Mouse (Mus musculus) limb, embryonic 12.5 days (tissue): ENCODE measurements around the gene Ilk. TPM values are rescaled to one million over a fixed set of nuclear protein-coding genes. Genes with fewer than 3 reads are reported as not detected.
"Not testable (repeated sequence)": the region's sequence is repeated elsewhere in the genome, so short reads cannot be mapped to it uniquely, and the experiment has no call there.

Experiments used
- ATAC-seq: fragments of 200-750 bp; cut with Nextera tagmentation; 2 replicates; pipeline ENCODE4 v1.8.0; 2017; ENCODE audit warnings: low read depth, moderate TSS enrichment; ENCODE audit not compliant: insufficient number of reproducible peaks, insufficient read depth, low FRiP score, low TSS enrichment
- H3K27ac ChIP-seq: fragments of 300-500 bp; sonication (generic); 2 replicates; pipeline ENCODE4 v1.5.1; 2016; ENCODE audit warnings: mild to moderate bottlenecking, moderate library complexity
- H3K27me3 ChIP-seq: fragments of 300-500 bp; sonication (generic); 2 replicates; pipeline ENCODE4 v1.6.1; 2016; ENCODE audit warnings: mild to moderate bottlenecking, moderate library complexity
- H3K36me3 ChIP-seq: fragments of 300-500 bp; sonication (generic); 2 replicates; pipeline ENCODE4 v1.6.1; 2016; ENCODE audit warnings: mild to moderate bottlenecking, moderate library complexity
- H3K4me1 ChIP-seq: fragments of 300-500 bp; sonication (generic); replicated peaks from 2 replicates; pipeline ENCODE4 v1.6.1; 2016
- H3K4me2 ChIP-seq: fragments of 300-500 bp; sonication (generic); 2 replicates; pipeline ENCODE4 v1.6.1; 2016; ENCODE audit warnings: mild to moderate bottlenecking, moderate library complexity
- H3K4me3 ChIP-seq: fragments of 300-500 bp; sonication (generic); replicated peaks from 2 replicates; pipeline ENCODE4 v1.5.1; 2016; ENCODE audit warnings: mild to moderate bottlenecking
- H3K9ac ChIP-seq: fragments of 300-500 bp; sonication (generic); replicated peaks from 2 replicates; pipeline ENCODE4 v1.6.1; 2016; ENCODE audit warnings: mild to moderate bottlenecking, moderate library complexity
- H3K9me3 ChIP-seq: fragments of 300-500 bp; sonication (generic); 2 replicates; pipeline ENCODE4 v1.6.1; 2016; ENCODE audit warnings: mild to moderate bottlenecking, moderate library complexity
- WGBS: fragments of 180-500 bp; shearing (Covaris S2); methylation state at CpG from one replicate; pipeline ENCODE4 v1.1.7; 2016; 5-methylcytosine and 5-hydroxymethylcytosine counted together
- polyA plus RNA-seq: library from polyadenylated mRNA; unstranded; fragments of >200 nt; fragmentation: Nextera tagmentation; extraction: Ambion mirVana; gene quantifications from 2 replicates; pipeline ENCODE4 v1.2.1, GENCODE M21; 2016

Gene Ilk
- polyA plus RNA-seq, 1 experiment from 2014 or later = 216 TPM

DNA sequence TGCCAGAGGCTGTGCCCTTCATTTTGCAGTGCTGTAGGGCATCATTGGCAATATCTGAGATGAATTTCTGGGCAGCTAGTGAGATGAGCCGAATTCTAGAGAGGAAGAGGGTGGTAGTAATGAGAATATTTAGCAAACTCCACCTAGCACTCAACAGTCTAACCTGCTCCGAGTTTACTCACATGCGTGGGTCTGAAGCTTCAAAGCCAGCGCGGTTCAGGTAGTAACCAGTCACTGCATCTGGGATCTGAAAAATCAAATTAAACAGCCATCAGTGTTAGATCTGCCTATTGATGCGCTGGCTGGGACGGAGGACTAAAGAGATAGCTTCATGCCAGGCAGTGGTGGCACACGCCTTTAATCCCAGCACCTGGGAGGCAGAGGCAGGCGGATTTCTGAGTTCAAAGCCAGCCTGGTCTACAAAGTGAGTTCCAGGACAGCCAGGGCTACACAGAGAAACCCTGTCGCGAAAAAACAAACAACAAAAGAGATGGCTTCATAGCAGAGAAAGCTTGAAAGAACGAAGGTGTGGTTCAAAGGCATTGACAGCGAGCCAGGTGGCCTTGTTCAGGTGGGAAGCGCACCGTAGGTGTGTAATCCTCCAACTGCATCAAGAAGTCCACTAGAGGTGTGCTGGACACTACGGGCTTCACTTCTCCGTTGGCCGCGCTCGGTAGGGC lies 7.0 kb downstream of the Ilk start:
- not testable (repeated sequence) for H3K9me3 ChIP-seq, H3K27me3 ChIP-seq, ATAC-seq
- peak overlapping the region; percentile 76; the same call in 1 of the 2 replicates for H3K27ac ChIP-seq
- peaks cover 24% of the 10 kb centered on the region for H3K4me1 ChIP-seq
- peak overlapping the region; percentile 85 for H3K4me2 ChIP-seq
- H3K9ac ChIP-seq = peak overlapping the region; percentile 91
- H3K4me3 ChIP-seq = peak overlapping the region; percentile 98
- H3K36me3 ChIP-seq = peaks cover 58% of the 10 kb centered on the region
- WGBS = 37% methylated on average over 20 of the region's 20 CpGs

DNA sequence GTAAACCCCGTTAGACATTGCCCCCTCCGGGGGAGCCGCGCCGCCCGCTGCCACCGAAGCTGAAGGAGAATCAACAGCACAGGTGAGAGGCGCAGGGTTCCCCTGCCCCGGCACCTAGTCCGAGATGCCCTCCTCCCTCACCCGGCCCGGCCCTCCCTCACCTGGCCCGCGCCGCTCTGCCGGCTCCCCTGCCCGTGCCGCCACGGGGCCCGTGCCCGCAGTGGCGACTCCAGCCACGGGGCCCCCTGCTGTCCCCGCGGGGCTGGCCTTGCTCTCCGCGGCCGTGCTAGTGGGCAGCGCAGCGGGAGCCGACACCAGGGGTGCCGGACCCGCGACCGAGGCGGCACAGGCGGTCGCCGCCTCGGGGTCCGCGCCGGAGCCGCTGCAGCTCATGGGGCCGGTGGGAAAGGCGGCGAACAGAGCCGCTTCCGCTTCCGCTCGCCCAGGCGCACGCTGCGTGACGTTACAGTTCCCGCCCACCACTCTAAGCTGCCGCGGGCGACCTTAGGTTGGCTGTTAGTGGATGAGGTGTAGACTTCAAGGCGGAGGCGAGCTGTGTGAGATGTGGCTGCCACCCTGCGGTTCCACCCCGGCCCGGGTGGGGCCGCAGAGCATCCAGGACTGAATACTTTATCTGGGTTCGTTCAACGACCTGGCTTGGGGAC lies 7.7 kb downstream of the Ilk start, which contains the start of gene Taf10:
Taf10 (minus strand) TSS at position 436 of the 665 bp plus-strand sequence.
- Histone ChIP-seq H3K36me3 (peaks cover 59% of the 10 kb centered on the region), H3K4me3 (peak within 1 kb of the TSS; percentile 98), H3K4me1 (peaks cover 17% of the 10 kb centered on the region), H3K4me2 (peak within 1 kb of the TSS; percentile 85), H3K27me3 (no peaks in the 10 kb centered on the region), H3K27ac (peak within 1 kb of the TSS; percentile 76), H3K9ac (peak within 1 kb of the TSS; percentile 91), H3K9me3 (no peaks in the 10 kb centered on the region)
- peak; percentile 95 for ATAC-seq
- under 1% methylated on average over 63 of the region's 67 CpGs for WGBS

DNA sequence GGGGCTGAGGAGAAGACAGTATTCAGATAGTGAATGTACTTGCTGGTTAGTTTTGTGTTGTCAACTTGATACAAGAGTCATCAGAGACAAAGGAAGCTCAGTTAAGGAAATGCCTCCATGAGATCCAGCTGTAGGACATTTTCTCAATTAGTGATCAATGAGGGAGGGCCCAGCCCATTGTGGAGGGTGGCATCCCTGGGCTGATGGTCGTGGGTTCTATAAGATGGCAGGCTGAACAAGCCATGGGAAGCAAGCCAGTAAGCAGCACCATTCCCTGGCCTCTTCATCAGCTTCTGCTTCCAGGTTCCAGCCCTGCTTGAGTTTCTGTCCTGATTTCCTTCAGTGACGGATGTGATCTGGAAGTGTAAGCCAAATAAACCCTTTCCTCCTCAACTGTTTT lies 11.4 kb downstream of the Ilk start:
- H3K27ac ChIP-seq = no peak overlapping the region
- peaks cover 39% of the 10 kb centered on the region for H3K36me3 ChIP-seq
- H3K4me1 ChIP-seq = peaks cover 19% of the 10 kb centered on the region
- H3K4me3 ChIP-seq = no peak overlapping the region
- H3K9me3 ChIP-seq = no peaks in the 10 kb centered on the region
- WGBS = 86% methylated on average over 2 of the region's 2 CpGs
- ATAC-seq = no peak
- no peak overlapping the region for H3K4me2 ChIP-seq
- no peaks in the 10 kb centered on the region for H3K27me3 ChIP-seq
- no peak overlapping the region for H3K9ac ChIP-seq

DNA sequence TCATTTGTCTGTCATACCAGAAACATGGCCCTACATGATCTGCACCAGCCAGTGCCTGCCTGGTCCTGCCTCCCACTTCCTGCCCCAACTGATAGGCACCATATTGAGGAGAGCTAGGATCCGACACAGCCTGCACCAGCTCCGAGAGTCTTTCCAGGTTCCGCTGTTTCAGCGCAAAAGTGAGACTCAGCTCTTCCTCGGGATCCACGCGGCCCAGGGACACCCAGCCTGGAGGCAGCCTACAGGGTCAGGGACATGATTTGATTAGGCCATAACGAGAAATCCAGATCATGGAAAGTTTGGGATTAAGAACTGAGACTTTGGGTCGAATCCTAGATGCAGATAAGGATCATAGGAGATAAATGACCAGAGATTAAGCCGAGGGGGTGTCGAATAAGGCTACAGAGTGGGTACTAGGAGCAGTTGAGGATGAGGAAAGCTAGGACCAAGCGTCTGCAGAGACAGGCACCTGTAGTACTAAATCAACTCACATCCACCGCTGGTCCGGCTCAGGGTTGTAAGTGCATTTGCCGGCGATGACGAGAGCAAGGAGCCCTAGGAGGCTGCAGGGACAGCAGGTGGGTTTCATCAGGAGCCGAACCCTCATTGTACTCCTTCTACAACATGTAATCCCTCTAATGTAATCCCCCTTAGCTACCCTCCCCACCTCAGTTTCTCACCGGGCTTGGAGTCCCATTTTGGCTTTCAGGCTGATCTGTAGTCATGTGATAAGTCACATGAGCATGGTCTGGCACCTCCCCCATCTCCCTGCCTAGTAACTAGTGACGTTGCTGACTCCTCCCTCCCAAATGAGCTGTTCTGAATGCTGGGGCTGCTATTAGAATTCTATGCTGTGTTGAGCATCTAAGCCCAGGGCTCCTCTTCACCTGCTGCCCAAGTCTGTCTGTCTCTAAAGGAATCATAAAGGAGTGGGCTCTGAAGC lies 15.4 kb downstream of the Ilk start, which contains the start of gene Tpp1:
Tpp1 (minus strand) TSS at position 745 of the 943 bp plus-strand sequence.
- H3K36me3 ChIP-seq = peaks cover 67% of the 10 kb centered on the region
- ATAC-seq = peak; percentile 82
- 22% methylated on average over 20 of the region's 20 CpGs for WGBS
- H3K4me2 ChIP-seq = peak within 1 kb of the TSS; percentile 76
- H3K4me1 ChIP-seq = peaks cover 7% of the 10 kb centered on the region
- peak within 1 kb of the TSS; percentile 56 for H3K4me3 ChIP-seq
- no peak within 1 kb of the TSS for H3K27ac ChIP-seq
- no peaks in the 10 kb centered on the region for H3K9me3 ChIP-seq
- peak within 1 kb of the TSS; percentile 64 for H3K9ac ChIP-seq
- no peaks in the 10 kb centered on the region for H3K27me3 ChIP-seq

DNA sequence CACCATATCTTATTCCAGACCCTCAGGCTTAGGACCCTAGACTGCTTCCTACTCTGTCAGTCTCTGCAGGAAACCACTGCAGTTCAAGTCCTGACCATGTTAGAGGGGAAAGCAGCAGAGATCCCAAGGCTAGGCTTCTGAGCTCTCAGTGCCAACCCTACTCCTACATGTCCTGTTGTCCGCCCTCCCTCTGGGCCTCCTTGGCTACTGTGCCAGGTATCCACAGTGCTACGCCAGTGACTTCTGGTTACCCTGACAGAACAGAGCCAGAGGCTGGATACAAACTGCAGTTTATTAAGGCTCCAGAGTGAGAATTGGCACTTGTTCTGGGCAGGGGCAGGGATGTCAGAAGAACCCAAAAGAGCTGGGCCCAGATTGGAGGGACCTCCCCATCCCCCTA lies 16.3 kb downstream of the Ilk start:
- Histone ChIP-seq H3K27me3 (no peaks in the 10 kb centered on the region), H3K4me2 (no peak overlapping the region), H3K27ac (no peak overlapping the region), H3K36me3 (peaks cover 68% of the 10 kb centered on the region), H3K9ac (no peak overlapping the region; the same call in 1 of the 2 replicates), H3K4me3 (no peak overlapping the region), H3K4me1 (peaks cover 7% of the 10 kb centered on the region), H3K9me3 (no peaks in the 10 kb centered on the region)
- ATAC-seq = peak; percentile 2; the same call in 1 of the 2 replicates
- 98% methylated on average over 2 of the region's 2 CpGs for WGBS

DNA sequence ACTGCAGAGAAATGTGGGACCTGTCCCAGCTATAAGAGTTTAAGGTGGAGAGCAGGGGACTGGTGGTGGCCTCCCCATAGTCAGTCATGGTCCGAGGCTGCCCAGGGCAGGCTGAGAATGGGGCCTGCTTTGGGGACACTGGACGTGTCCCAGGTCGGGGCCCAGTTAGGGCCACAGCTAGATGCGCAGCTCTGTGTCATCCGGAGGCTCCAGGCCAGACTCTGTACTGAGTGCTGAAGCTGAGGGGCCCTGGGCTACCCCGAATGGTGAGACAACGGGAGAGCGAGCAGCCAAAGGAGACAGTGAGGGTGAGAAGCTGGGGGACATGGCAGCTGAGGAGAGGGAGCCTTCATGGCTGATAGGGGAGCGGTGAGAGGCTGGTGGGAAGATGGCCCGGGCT lies 16.9 kb downstream of the Ilk start:
- ATAC-seq = no peak
- no peak overlapping the region for H3K9ac ChIP-seq
- H3K27ac ChIP-seq = no peak overlapping the region
- H3K4me1 ChIP-seq = peaks cover 7% of the 10 kb centered on the region
- H3K4me3 ChIP-seq = no peak overlapping the region
- H3K27me3 ChIP-seq = no peaks in the 10 kb centered on the region
- WGBS = 91% methylated on average over 10 of the region's 10 CpGs
- no peaks in the 10 kb centered on the region for H3K9me3 ChIP-seq
- H3K4me2 ChIP-seq = no peak overlapping the region
- peaks cover 68% of the 10 kb centered on the region for H3K36me3 ChIP-seq

DNA sequence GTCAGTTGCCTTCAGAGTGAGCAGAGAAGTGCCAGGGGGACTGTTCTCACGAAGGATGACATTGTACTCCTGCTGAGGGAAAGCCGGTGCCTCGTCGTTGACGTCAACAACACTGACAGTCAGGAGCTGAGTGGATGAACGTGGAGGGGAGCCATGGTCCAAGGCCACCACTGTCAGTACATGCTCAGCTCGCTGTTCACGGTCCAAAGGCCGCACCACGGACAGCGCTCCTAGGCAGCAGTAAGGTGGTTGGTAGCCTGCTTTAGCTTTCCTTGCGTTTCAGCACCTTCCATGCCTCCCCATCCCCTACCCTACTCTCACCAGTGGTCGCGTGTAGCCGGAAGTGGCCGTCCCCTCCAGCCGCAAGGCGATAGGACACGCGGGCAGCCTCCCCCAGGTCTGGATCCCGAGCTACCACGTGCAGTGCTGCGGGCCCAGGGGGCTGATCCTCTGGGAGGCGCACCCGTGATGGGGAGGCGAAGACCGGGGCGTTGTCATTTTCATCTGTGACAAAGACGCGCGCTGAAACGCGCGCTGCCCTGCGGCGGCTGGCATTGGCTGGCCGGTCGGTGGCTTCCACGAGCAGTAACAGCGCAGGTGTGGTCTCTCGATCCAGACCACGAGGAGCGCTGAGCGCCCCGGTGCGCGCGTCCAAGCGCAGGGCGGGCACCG lies 25.6 kb downstream of the Ilk start:
- Histone ChIP-seq H3K9ac (no peak overlapping the region), H3K27ac (no peak overlapping the region), H3K4me1 (peaks cover 4% of the 10 kb centered on the region; the same call in 1 of the 2 replicates), H3K36me3 (peaks cover 91% of the 10 kb centered on the region), H3K9me3 (no peaks in the 10 kb centered on the region), H3K4me3 (no peak overlapping the region), H3K4me2 (peak overlapping the region; percentile 27), H3K27me3 (peaks cover 12% of the 10 kb centered on the region)
- ATAC-seq = no peak
- 31% methylated on average over 51 of the region's 51 CpGs for WGBS

DNA sequence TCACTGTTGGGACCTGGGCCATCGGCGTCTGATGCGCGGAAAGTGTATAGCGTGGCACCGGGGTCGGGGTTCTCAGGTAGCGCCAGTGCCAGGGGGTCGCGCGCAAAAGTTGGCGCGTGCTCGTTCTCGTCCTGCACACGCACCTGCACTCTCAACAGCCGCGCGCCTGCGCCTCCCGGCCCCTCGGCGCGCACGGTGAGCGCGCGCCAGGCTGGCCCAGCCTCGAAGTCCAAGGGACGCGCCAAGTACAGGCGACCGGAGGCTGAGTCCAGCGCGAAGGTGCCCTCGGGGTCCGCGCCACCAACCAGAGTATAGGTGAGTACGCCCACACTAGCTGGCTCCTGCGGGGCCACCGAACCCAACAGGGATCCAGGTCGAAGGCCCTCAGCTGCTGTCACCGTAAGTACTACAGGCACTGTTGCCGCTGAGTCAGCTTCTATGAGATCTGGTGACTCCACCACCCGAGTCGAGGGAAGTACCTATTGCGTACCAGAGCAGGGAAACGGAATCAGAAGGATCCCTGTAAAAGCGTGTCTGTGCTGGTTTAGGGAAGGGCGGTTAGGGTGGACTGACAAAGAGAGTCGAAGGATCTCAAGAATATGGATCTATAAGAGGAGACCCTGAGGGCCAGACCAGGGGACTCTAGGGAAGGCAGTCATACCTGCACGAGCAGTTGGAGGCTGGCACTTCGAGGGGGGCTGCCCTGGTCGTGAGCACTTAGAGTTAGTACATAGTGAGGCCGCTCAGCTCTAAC lies 26.3 kb downstream of the Ilk start:
- Histone ChIP-seq H3K27me3 (peaks cover 12% of the 10 kb centered on the region), H3K36me3 (peaks cover 89% of the 10 kb centered on the region), H3K4me1 (peaks cover 9% of the 10 kb centered on the region), H3K27ac (no peak overlapping the region), H3K4me2 (peak overlapping the region; percentile 27), H3K4me3 (no peak overlapping the region), H3K9ac (no peak overlapping the region), H3K9me3 (no peaks in the 10 kb centered on the region)
- no peak for ATAC-seq
- WGBS = 32% methylated on average over 55 of the region's 55 CpGs

DNA sequence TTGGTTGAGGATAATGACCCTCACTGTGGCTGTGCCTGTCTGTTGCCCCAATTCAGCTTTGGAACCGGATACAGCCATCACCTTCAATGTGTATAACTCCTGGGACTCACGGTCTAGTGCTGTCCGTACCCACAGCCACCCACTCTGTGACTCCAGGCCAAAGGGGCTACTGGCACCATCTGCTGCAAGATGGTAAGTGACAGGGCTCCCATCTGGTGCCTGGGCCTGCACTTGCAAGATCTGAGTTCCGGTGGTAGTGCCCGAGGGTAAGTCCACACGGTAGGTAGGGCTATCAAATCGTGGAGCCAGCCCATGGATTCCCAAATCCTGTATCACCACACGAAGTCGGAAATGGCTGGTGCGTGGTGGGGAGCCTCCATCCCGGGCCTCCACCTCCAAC lies 27.9 kb downstream of the Ilk start:
- Histone ChIP-seq H3K4me3 (no peak overlapping the region), H3K4me2 (no peak overlapping the region), H3K9me3 (no peaks in the 10 kb centered on the region), H3K9ac (no peak overlapping the region), H3K27me3 (peaks cover 12% of the 10 kb centered on the region), H3K27ac (no peak overlapping the region), H3K4me1 (peaks cover 25% of the 10 kb centered on the region), H3K36me3 (peaks cover 88% of the 10 kb centered on the region)
- 93% methylated on average over 11 of the region's 11 CpGs for WGBS
- ATAC-seq = no peak

DNA sequence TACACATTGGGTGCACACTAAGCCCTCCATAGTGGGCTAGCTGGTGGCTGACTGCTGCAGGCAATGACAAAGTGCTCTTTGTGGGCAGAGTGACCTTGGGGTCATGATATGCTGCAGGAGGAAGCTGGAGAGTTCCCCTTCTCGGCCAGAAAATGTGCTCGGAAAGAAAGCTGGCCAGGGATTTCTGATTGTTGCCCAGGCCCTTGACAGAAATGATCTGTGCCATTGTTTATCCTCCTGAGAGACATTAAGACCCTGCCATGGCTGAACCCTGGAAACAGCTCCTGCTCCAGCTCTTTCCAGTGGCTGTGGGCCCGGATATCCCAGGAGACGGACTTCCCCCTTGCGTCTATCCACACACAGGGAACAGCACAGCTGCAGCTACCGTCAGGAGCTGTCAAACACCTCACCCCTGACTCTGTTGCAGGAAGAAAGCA lies 31.4 kb downstream of the Ilk start:
- H3K27me3 ChIP-seq = peaks cover 12% of the 10 kb centered on the region
- no peak overlapping the region for H3K4me3 ChIP-seq
- 21% methylated on average over 6 of the region's 6 CpGs for WGBS
- no peaks in the 10 kb centered on the region for H3K9me3 ChIP-seq
- peaks cover 28% of the 10 kb centered on the region for H3K4me1 ChIP-seq
- H3K4me2 ChIP-seq = peak overlapping the region; percentile 30
- peak overlapping the region; percentile 74 for H3K27ac ChIP-seq
- no peak overlapping the region for H3K9ac ChIP-seq
- H3K36me3 ChIP-seq = peaks cover 96% of the 10 kb centered on the region
- no peak for ATAC-seq
